Mouse (Mus musculus): ENCODE measurements around the gene Mov10l1. TPM values are rescaled to one million over a fixed set of nuclear protein-coding genes. Genes with fewer than 3 reads are reported as not detected.

The Mov10l1 gene
- polyA plus RNA-seq, 1 experiment, result not detected

DNA sequence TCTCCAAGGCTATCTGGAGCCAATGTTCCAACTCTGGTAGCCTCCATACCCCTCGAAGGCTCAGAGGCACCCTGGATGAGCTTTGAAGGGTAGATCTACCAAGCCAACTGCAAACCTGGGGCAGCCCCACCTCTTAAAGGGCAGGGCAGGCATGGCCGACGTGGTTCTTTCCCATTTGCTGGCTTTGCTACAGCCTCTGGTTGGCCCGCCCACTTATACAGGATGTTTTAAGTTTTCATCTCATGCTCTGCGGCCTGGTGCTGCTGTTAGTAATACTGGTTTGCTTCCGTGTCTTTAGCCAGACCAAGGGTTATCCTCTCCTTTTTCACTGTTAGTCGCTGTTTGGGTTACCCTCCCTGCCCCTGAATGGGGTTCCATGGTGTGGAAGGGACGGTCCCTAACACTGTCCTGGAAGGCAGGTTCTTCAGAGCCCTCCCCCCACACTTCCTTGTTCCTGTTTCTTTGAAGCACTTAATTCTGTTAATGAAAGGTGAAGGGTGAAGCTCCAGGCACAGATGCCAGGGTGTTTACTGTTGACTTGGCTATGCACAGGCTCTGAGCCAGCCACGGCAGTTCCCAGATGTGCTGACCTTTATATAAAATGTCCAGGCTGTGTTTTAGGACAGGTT, 95.6 kb downstream of the Mov10l1 start:
- no peaks in the 10 kb centered on the region for H3K27me3 ChIP-seq (ENCODE audit: control insufficient read depth, insufficient read depth, insufficient read length)
- TF ChIP-seq CTCF (IDR thresholded peaks at IDR 0.05; ENCODE audit: control insufficient read depth, insufficient read depth, insufficient read length) (no peak), MAX (IDR thresholded peaks at IDR 0.05) (no peak), USF1 (IDR thresholded peaks at IDR 0.05; ENCODE audit: low read depth) (no peak), MYOG (IDR thresholded peaks at IDR 0.05; ENCODE audit: control insufficient read depth, extremely low read depth, insufficient read length) (no peak), FOSL1 (IDR thresholded peaks at IDR 0.05; ENCODE audit: insufficient read depth, low read length, poor library complexity, severe bottlenecking) (no peak)
- H3K79me2 ChIP-seq (ENCODE audit: control insufficient read depth, insufficient read depth), result peaks cover 53% of the 10 kb centered on the region
- peak overlapping the region; percentile 1 for H3ac ChIP-seq (ENCODE audit: control insufficient read depth, insufficient read length, low read depth)
- peaks cover 30% of the 10 kb centered on the region for H3K79me3 ChIP-seq (ENCODE audit: low read depth)
- peaks cover 32% of the 10 kb centered on the region for H3K36me3 ChIP-seq (ENCODE audit: control insufficient read depth, insufficient read depth)
- no peak overlapping the region for H3K4me3 ChIP-seq (ENCODE audit: insufficient read depth, poor library complexity, severe bottlenecking)

DNA sequence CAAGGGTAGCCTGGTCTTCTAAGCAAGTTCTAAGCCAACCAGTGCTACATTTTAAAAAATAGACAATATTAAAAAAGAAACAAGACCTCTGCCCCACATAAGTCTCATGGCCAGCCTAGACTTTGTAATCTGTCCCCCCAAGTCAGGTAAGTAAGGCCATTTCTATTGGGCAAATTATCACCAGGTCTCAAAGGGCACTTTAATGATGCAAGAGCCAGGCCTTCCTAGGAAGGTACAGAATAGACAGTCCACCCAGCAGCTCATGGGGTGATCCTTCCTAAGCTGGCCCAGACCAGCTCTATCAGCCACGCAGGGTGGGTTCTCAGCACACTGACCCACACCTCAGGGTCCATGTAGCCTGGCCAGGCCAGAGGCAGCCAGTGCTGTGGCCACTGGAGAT, 101.2 kb downstream of the Mov10l1 start:
- H3K79me2 ChIP-seq (ENCODE audit: control insufficient read depth, insufficient read depth), result peaks cover 23% of the 10 kb centered on the region
- H3K4me3 ChIP-seq (ENCODE audit: insufficient read depth, poor library complexity, severe bottlenecking), result no peak overlapping the region
- TF ChIP-seq CTCF (IDR thresholded peaks at IDR 0.05; ENCODE audit: control insufficient read depth, insufficient read depth, insufficient read length), result no peak
- TF ChIP-seq MYOD1 (IDR thresholded peaks at IDR 0.05; ENCODE audit: control insufficient read depth, insufficient read length, low read depth), result no peak
- TF ChIP-seq MYOG (IDR thresholded peaks at IDR 0.05; ENCODE audit: control insufficient read depth, extremely low read depth, insufficient read length), result no peak
- TF ChIP-seq MAX (IDR thresholded peaks at IDR 0.05), result no peak
- H3K36me3 ChIP-seq (ENCODE audit: control insufficient read depth, insufficient read depth), result peaks cover 45% of the 10 kb centered on the region
- no peaks in the 10 kb centered on the region for H3K27me3 ChIP-seq (ENCODE audit: control insufficient read depth, insufficient read depth, insufficient read length)
- H3ac ChIP-seq (ENCODE audit: control insufficient read depth, insufficient read length, low read depth), result no peak overlapping the region
- peaks cover 2% of the 10 kb centered on the region for H3K79me3 ChIP-seq (ENCODE audit: low read depth)

DNA sequence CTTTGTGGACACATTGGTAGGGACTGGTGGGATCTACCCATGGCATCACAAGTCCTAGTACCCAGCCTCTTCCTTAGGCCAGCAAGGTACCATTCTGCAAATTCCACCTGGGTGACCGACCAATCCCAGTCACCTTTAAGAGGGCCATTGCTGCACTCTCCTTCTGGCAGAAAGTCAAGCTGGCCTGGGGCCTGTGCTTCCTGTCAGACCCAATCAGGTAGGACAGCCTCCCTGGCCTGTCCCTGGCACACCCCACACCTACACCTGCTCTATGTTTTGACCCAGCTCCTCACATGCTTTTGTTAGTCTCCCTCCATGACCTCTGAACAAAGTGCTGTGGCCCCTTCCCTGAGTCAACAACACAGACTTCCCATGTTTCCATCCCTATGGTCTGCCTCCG, 102.1 kb downstream of the Mov10l1 start:
- peaks cover 45% of the 10 kb centered on the region for H3K36me3 ChIP-seq (ENCODE audit: control insufficient read depth, insufficient read depth)
- H3K27me3 ChIP-seq (ENCODE audit: control insufficient read depth, insufficient read depth, insufficient read length), result no peaks in the 10 kb centered on the region
- TF ChIP-seq MAX (IDR thresholded peaks at IDR 0.05) (no peak), USF1 (IDR thresholded peaks at IDR 0.05; ENCODE audit: low read depth) (no peak), MYOD1 (IDR thresholded peaks at IDR 0.05; ENCODE audit: control insufficient read depth, insufficient read length, low read depth) (no peak), CTCF (IDR thresholded peaks at IDR 0.05; ENCODE audit: control insufficient read depth, insufficient read depth, insufficient read length) (no peak), FOSL1 (IDR thresholded peaks at IDR 0.05; ENCODE audit: insufficient read depth, low read length, poor library complexity, severe bottlenecking) (no peak), CEBPB (IDR thresholded peaks at IDR 0.05; ENCODE audit: low read depth) (no peak), MYOG (IDR thresholded peaks at IDR 0.05; ENCODE audit: control insufficient read depth, extremely low read depth, insufficient read length) (no peak)
- H3K79me3 ChIP-seq (ENCODE audit: low read depth), result no peaks in the 10 kb centered on the region
- H3K79me2 ChIP-seq (ENCODE audit: control insufficient read depth, insufficient read depth), result peaks cover 21% of the 10 kb centered on the region
- H3K4me3 ChIP-seq (ENCODE audit: insufficient read depth, poor library complexity, severe bottlenecking), result no peak overlapping the region
- no peak overlapping the region for H3ac ChIP-seq (ENCODE audit: control insufficient read depth, insufficient read length, low read depth)

DNA sequence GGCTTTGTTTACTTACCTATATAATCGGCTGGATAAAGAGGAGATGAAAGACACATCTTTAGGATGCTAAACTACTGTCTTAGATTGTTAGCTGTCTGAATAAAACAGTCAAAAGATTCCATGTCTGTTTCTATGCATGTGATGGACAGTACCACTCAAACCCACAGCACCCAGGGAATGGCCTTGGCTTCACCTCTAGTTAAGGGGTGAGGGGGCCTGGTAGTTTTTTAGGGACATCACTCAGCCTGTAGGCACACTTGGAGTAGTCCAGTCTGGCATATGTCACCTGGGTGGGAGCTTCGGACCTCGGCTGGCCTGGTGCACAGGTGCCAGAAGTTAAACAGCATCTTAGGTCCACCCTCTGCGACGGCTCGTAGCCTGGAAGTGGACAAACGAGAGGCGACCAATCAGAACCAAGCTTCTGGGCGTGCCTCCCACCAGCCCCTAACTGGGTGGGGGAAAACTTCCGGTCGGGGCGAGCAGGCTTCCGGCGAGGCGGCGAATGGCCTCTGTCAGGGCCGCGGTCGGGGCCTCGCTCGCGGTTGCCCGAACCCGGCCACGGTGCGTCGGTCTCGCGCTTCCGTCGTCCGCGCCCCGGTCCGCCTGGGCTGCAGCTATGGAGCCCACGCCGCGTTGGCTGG, 106.0 kb downstream of the Mov10l1 start, which contains the start of gene Selenoo:
TSS of gene Selenoo (plus strand) at position 478 of the 641 bp plus-strand sequence.
- peaks cover 12% of the 10 kb centered on the region for H3K79me2 ChIP-seq (ENCODE audit: control insufficient read depth, insufficient read depth)
- no peak for TF ChIP-seq CEBPB (IDR thresholded peaks at IDR 0.05; ENCODE audit: low read depth)
- peak; percentile 2 for TF ChIP-seq MYOD1 (IDR thresholded peaks at IDR 0.05; ENCODE audit: control insufficient read depth, insufficient read length, low read depth)
- peak; percentile 25 for TF ChIP-seq MAX (IDR thresholded peaks at IDR 0.05)
- H3ac ChIP-seq (ENCODE audit: control insufficient read depth, insufficient read length, low read depth), result peak within 1 kb of the TSS; percentile 84
- peaks cover 13% of the 10 kb centered on the region for H3K36me3 ChIP-seq (ENCODE audit: control insufficient read depth, insufficient read depth)
- no peaks in the 10 kb centered on the region for H3K27me3 ChIP-seq (ENCODE audit: control insufficient read depth, insufficient read depth, insufficient read length)
- H3K4me3 ChIP-seq (ENCODE audit: insufficient read depth, poor library complexity, severe bottlenecking), result peak within 1 kb of the TSS; percentile 84
- H3K79me3 ChIP-seq (ENCODE audit: low read depth), result no peaks in the 10 kb centered on the region

DNA sequence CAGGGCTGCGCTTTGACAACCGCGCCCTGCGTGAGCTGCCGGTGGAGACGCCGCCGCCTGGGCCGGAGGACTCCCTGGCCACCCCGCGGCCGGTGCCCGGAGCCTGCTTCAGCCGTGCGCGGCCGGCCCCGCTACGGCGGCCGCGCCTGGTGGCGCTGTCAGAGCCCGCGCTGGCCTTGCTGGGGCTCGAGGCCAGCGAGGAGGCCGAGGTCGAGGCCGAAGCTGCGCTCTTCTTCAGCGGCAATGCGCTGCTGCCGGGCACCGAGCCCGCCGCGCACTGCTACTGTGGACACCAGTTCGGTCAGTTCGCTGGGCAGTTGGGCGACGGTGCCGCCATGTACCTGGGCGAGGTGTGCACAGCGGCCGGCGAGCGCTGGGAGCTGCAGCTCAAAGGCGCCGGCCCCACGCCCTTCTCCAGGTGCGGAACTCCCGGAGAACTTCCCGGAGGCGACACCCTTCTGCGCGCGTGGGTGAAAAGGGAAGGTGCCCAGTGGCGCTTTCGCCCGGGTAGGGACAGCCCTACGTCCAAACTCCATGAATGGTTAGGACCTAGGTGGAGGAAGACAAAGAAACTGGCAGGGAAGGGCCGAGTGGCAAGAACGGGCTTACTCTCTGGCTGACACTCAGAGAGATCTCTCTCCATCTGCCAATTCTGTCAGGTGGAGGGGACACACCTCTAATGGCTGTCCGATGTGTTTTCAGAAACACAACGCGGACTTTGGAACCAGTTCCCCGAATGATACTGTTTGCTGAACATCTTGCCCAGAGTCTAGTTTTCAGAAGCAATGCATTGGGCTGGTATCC, 106.7 kb downstream of the Mov10l1 start:
- H3K36me3 ChIP-seq (ENCODE audit: control insufficient read depth, insufficient read depth), result peaks cover 12% of the 10 kb centered on the region

More for the DNA sequence above, 106.7 kb downstream of the Mov10l1 start:
- Histone ChIP-seq H3ac (ENCODE audit: control insufficient read depth, insufficient read length, low read depth) (peak overlapping the region; percentile 84), H3K79me3 (ENCODE audit: low read depth) (no peaks in the 10 kb centered on the region), H3K4me3 (ENCODE audit: insufficient read depth, poor library complexity, severe bottlenecking) (peak overlapping the region; percentile 84), H3K27me3 (ENCODE audit: control insufficient read depth, insufficient read depth, insufficient read length) (no peaks in the 10 kb centered on the region), H3K79me2 (ENCODE audit: control insufficient read depth, insufficient read depth) (peaks cover 12% of the 10 kb centered on the region)
- TF ChIP-seq MYOG (IDR thresholded peaks at IDR 0.05; ENCODE audit: control insufficient read depth, extremely low read depth, insufficient read length), result no peak
- TF ChIP-seq USF1 (IDR thresholded peaks at IDR 0.05; ENCODE audit: low read depth), result no peak
- no peak for TF ChIP-seq CTCF (IDR thresholded peaks at IDR 0.05; ENCODE audit: control insufficient read depth, insufficient read depth, insufficient read length)
- TF ChIP-seq CEBPB (IDR thresholded peaks at IDR 0.05; ENCODE audit: low read depth), result no peak

Data from C2C12 (cell line).